ENCODE assay signal across 8 mouse cellular contexts in genomic region chr1:164457531-164458244, GRCm38 (mm10). TPM values are rescaled to one million over a fixed set of nuclear protein-coding genes. Genes with fewer than 3 reads are reported as not detected.
DNase-seq lines count a peak whose midpoint lies in the region; ATAC-seq and TF ChIP-seq lines count a peak whose summit lies in the region.

No protein-coding gene starts in this region.

- peaks cover 13% of the 10 kb centered on the region; the same call in 1 of the 2 replicates for H3K4me1 ChIP-seq in cerebellum, adult 2 months (ENCODE audit: control insufficient read depth, insufficient read depth, low read length)
- peaks cover 11% of the 10 kb centered on the region for H3K4me1 ChIP-seq in embryonic facial prominence, embryonic 14.5 days (ENCODE audit: control insufficient read depth, insufficient read depth, low read length)
- peaks cover 20% of the 10 kb centered on the region for H3K4me1 ChIP-seq in liver, adult 2 months (ENCODE audit: control insufficient read depth, insufficient read depth, low read length)
- H3K4me1 ChIP-seq in midbrain, embryonic 16.5 days (ENCODE audit: control insufficient read depth, insufficient read depth, low read length) = peaks cover 33% of the 10 kb centered on the region
- peaks cover 54% of the 10 kb centered on the region for H3K4me1 ChIP-seq in thymus, adult 2 months (replicated peaks; ENCODE audit: control insufficient read depth, insufficient read depth, low read length)

- DNase-seq in cerebellum, adult 2 months = peak in 1 of 2 experiments; percentile 84
- DNase-seq in cerebellum, adult 9-11 months = no peak
- DNase-seq in T-cell, adult 2 months (ENCODE audit: low spot score) = peak; percentile 76
- peak; percentile 86 for DNase-seq in embryonic facial prominence, embryonic 14.5 days (ENCODE audit: low spot score)
- DNase-seq in heart, postnatal 36 days = peak; percentile 64 to 84
- DNase-seq in liver, adult 2 months (ENCODE audit: extremely low read depth, low read depth, low spot score) = peak; percentile 47
- peak; percentile 78 for DNase-seq in thymus, adult 2 months

- H3K27ac ChIP-seq in cerebellum, adult 2 months (ENCODE audit: insufficient read depth, low read length) = peak overlapping the region; percentile 99
- peak overlapping the region; percentile 84 for H3K27ac ChIP-seq in embryonic facial prominence, embryonic 14.5 days (replicated peaks; ENCODE audit: low read depth, low read length)
- peak overlapping the region; percentile 92 for H3K27ac ChIP-seq in liver, adult 2 months (replicated peaks; ENCODE audit: insufficient read depth, low read depth, low read length)
- H3K27ac ChIP-seq in midbrain, embryonic 16.5 days (ENCODE audit: low read length) = peak overlapping the region; percentile 97
- H3K27ac ChIP-seq in thymus, adult 2 months (ENCODE audit: control insufficient read depth, insufficient read depth, low read length) = peak overlapping the region; percentile 77

- H3K9ac ChIP-seq in embryonic facial prominence, embryonic 14.5 days (ENCODE audit: low read depth, low read length) = peak overlapping the region; percentile 69
- peak overlapping the region; percentile 81 for H3K9ac ChIP-seq in liver, adult 2 months (ENCODE audit: low read depth, low read length)
- peak overlapping the region; percentile 90 for H3K9ac ChIP-seq in midbrain, embryonic 16.5 days (ENCODE audit: low read depth, low read length)

- no peaks in the 10 kb centered on the region for H3K36me3 ChIP-seq in embryonic facial prominence, embryonic 14.5 days (ENCODE audit: control insufficient read depth, insufficient read depth, low read length)
- peaks cover 10% of the 10 kb centered on the region; the same call in 1 of the 2 replicates for H3K36me3 ChIP-seq in liver, adult 2 months (ENCODE audit: control insufficient read depth, insufficient read depth, low read length)
- no peaks in the 10 kb centered on the region for H3K36me3 ChIP-seq in midbrain, embryonic 16.5 days (ENCODE audit: control insufficient read depth, insufficient read depth, low read length)
- H3K36me3 ChIP-seq in thymus, adult 2 months (ENCODE audit: control insufficient read depth, insufficient read depth, low read length) = no peaks in the 10 kb centered on the region

- no peaks in the 10 kb centered on the region for H3K27me3 ChIP-seq in cerebellum, adult 2 months (ENCODE audit: control insufficient read depth, insufficient read depth, low read length)
- H3K27me3 ChIP-seq in embryonic facial prominence, embryonic 14.5 days (replicated peaks; ENCODE audit: control insufficient read depth, insufficient read depth, low read length) = peaks cover 48% of the 10 kb centered on the region
- no peaks in the 10 kb centered on the region for H3K27me3 ChIP-seq in liver, adult 2 months (ENCODE audit: control insufficient read depth, insufficient read depth, low read length)
- no peaks in the 10 kb centered on the region for H3K27me3 ChIP-seq in midbrain, embryonic 16.5 days (ENCODE audit: control insufficient read depth, insufficient read depth, low read depth, low read length)
- no peaks in the 10 kb centered on the region for H3K27me3 ChIP-seq in thymus, adult 2 months (ENCODE audit: control insufficient read depth, insufficient read depth, low read length)

- 1% methylated on average over 71 of the region's 76 CpGs for WGBS in cerebellum, adult 2 months
- WGBS in embryonic facial prominence, embryonic 14.5 days = under 1% methylated on average over 31 of the region's 76 CpGs
- WGBS in liver, adult 2 months = under 1% methylated on average over 59 of the region's 76 CpGs
- WGBS in midbrain, embryonic 16.5 days = under 1% methylated on average over 65 of the region's 76 CpGs
- under 1% methylated on average over 68 of the region's 76 CpGs for WGBS in thymus, adult 2 months

- H3K4me2 ChIP-seq in embryonic facial prominence, embryonic 14.5 days (ENCODE audit: low read depth, low read length) = peak overlapping the region; percentile 88
- peak overlapping the region; percentile 57 for H3K4me2 ChIP-seq in midbrain, embryonic 16.5 days (ENCODE audit: low read length)

- intact Hi-C loops in heart, postnatal 36 days (cut with DNase I) = loop anchor here (2.0 to 10.0 kb wide), 4 partner anchors 90 to 667 kb away; no protein-coding TSS in a partner anchor

- H3K4me3 ChIP-seq in cerebellum, adult 2 months (replicated peaks; ENCODE audit: insufficient read depth, low read depth, low read length) = peak overlapping the region; percentile 82
- H3K4me3 ChIP-seq in embryonic facial prominence, embryonic 14.5 days (ENCODE audit: low read depth, low read length) = peak overlapping the region; percentile 70
- H3K4me3 ChIP-seq in liver, adult 2 months (ENCODE audit: insufficient read depth, low read depth, low read length) = peak overlapping the region; percentile 68
- H3K4me3 ChIP-seq in midbrain, embryonic 16.5 days (ENCODE audit: low read depth, low read length) = peak overlapping the region; percentile 64
- peak overlapping the region; percentile 88 for H3K4me3 ChIP-seq in thymus, adult 2 months (ENCODE audit: control insufficient read depth, insufficient read depth, low read length)

- no peaks in the 10 kb centered on the region for H3K9me3 ChIP-seq in embryonic facial prominence, embryonic 14.5 days (ENCODE audit: control insufficient read depth, low read length)
- no peaks in the 10 kb centered on the region for H3K9me3 ChIP-seq in midbrain, embryonic 16.5 days (replicated peaks; ENCODE audit: control insufficient read depth, low read length, poor library complexity, severe bottlenecking)

- H3K79me2 ChIP-seq in liver, adult 2 months (ENCODE audit: control insufficient read depth, insufficient read depth, low read length) = peaks cover 13% of the 10 kb centered on the region; the same call in 1 of the 2 replicates

- ATAC-seq in embryonic facial prominence, embryonic 14.5 days (ENCODE audit: low read depth) = peak; percentile 87
- peak; percentile 91 for ATAC-seq in midbrain, embryonic 16.5 days

- TF ChIP-seq POLR2A in cerebellum, adult 2 months (IDR thresholded peaks at IDR 0.05; ENCODE audit: borderline replicate concordance, insufficient read depth, low read length) = no peak; the same call in 1 of the 2 replicates
- TF ChIP-seq POLR2A in liver, adult 2 months (IDR thresholded peaks at IDR 0.05; ENCODE audit: extremely low read depth, insufficient read depth, low read length) = peak; percentile 79
- TF ChIP-seq POLR2A in thymus, adult 2 months (IDR thresholded peaks at IDR 0.05; ENCODE audit: control insufficient read depth, extremely low read depth, insufficient read depth, low read length, poor library complexity) = peak; percentile 69

- TF ChIP-seq CTCF in cerebellum, adult 2 months (IDR thresholded peaks at IDR 0.05; ENCODE audit: borderline replicate concordance, insufficient read depth, low read depth, low read length) = no peak
- no peak for TF ChIP-seq CTCF in liver, adult 2 months (IDR thresholded peaks at IDR 0.05; ENCODE audit: low read depth, low read length)
- no peak for TF ChIP-seq CTCF in thymus, adult 2 months (IDR thresholded peaks at IDR 0.05; ENCODE audit: borderline replicate concordance, control insufficient read depth, extremely low read depth, insufficient read depth, low read length, poor library complexity)

RNA-seq across cellular contexts. Expression of gene Atp1b1, which starts 0.5 kb away (rescaled TPM):
- polyA plus RNA-seq in cerebellum, adult 2 months (2012; rRNA removed) = 1,554 and 1,580 TPM in 2 replicates
- polyA plus RNA-seq in embryonic facial prominence, embryonic 14.5 days (2014; fragmentation: Nextera tagmentation; extraction: Ambion mirVana) = 37.0 and 44.0 TPM in 2 replicates
- 100 to 1,000 TPM; 382 to 399 TPM for total RNA-seq in heart, postnatal 36 days (2021)
- 30.5 and 39.1 TPM in 2 replicates for total RNA-seq in liver, adult 2 months (2014; rRNA removed)
- 22.4 and 26.0 TPM in 2 replicates for polyA plus RNA-seq in liver, adult 2 months (2012; rRNA removed)
- 238 and 311 TPM in 2 replicates for polyA plus RNA-seq in midbrain, embryonic 16.5 days (2015; fragmentation: Nextera tagmentation; extraction: Ambion mirVana)
- 56.5 and 59.4 TPM in 2 replicates for polyA plus RNA-seq in thymus, adult 2 months (2012; rRNA removed)
